Comparison of ENCODE assay signal across 9 mouse cellular contexts in genomic region chr2:32720681-32721229, GRCm38 (mm10). TPM values are rescaled to one million over a fixed set of nuclear protein-coding genes. Genes with fewer than 3 reads are reported as not detected.
DNase-seq lines count a peak whose midpoint lies in the region; ATAC-seq and TF ChIP-seq lines count a peak whose summit lies in the region.
"Had no signal": no experiment of that assay in that cellular context is flagged by ENCODE, and none has a peak within 500 bp of the region (broad histone marks: within the 10 kb centered on the region; RNA-seq: fewer than 3 reads in every experiment).

Gene Sh2d3c (plus strand): TSS chr2:32721055.

- WGBS in macrophage (ENCODE audit: missing documents): 4% methylated on average over 8 of the region's 8 CpGs
- 16% methylated on average over 8 of the region's 8 CpGs for WGBS in stomach, embryonic 15.5 days

- no peaks in the 10 kb centered on the region for H3K4me1 ChIP-seq in cortical plate, adult 2 months (ENCODE audit: control insufficient read depth, insufficient read depth, low read length)
- peaks cover 15% of the 10 kb centered on the region for H3K4me1 ChIP-seq in stomach, embryonic 15.5 days

- TF ChIP-seq CTCF in cortical plate, adult 2 months (IDR thresholded peaks at IDR 0.05; ENCODE audit: extremely low read depth, insufficient read depth, low read length): no peak

- H3K4me3 ChIP-seq in cortical plate, adult 2 months (ENCODE audit: insufficient read depth, low read length): no peak within 1 kb of the TSS
- peak within 1 kb of the TSS; percentile 51 for H3K4me3 ChIP-seq in macrophage (ENCODE audit: inconsistent target)
- H3K4me3 ChIP-seq in stomach, embryonic 15.5 days (replicated peaks): peak within 1 kb of the TSS; percentile 33

- peaks cover 53% of the 10 kb centered on the region for H3K79me2 ChIP-seq in macrophage (ENCODE audit: inconsistent target)

- no peak within 1 kb of the TSS for H3K9ac ChIP-seq in stomach, embryonic 15.5 days

- peak within 1 kb of the TSS; percentile 44 for H3K4me2 ChIP-seq in stomach, embryonic 15.5 days

- TF ChIP-seq POLR2A in cortical plate, adult 2 months (IDR thresholded peaks at IDR 0.05; ENCODE audit: extremely low read depth, insufficient read depth, low read length): no peak

- no peak for DNase-seq in gastrocnemius, postnatal 4 days (ENCODE audit: low spot score in 2 of 2)
- DNase-seq in gastrocnemius, adult 18-20 months (ENCODE audit: low spot score): no peak
- DNase-seq in heart, postnatal 14 days: peak in 1 of 2 experiments; percentile 55
- no peak for DNase-seq in layer of hippocampus, postnatal 25 days (ENCODE audit: extremely low spot score in 1 of 2, low spot score in 1 of 2)
- no peak for DNase-seq in urinary bladder, postnatal 14 days (ENCODE audit: low spot score)

- peaks cover 9% of the 10 kb centered on the region; the same call in 1 of the 2 replicates for H3K36me3 ChIP-seq in macrophage (ENCODE audit: inconsistent target)
- no peaks in the 10 kb centered on the region for H3K36me3 ChIP-seq in stomach, embryonic 15.5 days

- peak; percentile 27; the same call in 1 of the 2 replicates for ATAC-seq in stomach, embryonic 15.5 days (ENCODE audit: insufficient read depth, low FRiP score, low read depth)

- H3K27ac ChIP-seq in cortical plate, adult 2 months (ENCODE audit: insufficient read depth, low read length): no peak within 1 kb of the TSS
- peak within 1 kb of the TSS; percentile 70 for H3K27ac ChIP-seq in macrophage
- peak within 1 kb of the TSS; percentile 41 for H3K27ac ChIP-seq in stomach, embryonic 15.5 days

- no peaks in the 10 kb centered on the region for H3K27me3 ChIP-seq in stomach, embryonic 15.5 days (replicated peaks)
- H3K27me3 ChIP-seq: Patski had no signal

- no peaks in the 10 kb centered on the region for H3K9me3 ChIP-seq in stomach, embryonic 15.5 days

- intact Hi-C loops in heart, postnatal 14 days (cut with DNase I): no loop called here

RNA-seq across cellular contexts. Expression of gene Sh2d3c, which starts in this region (rescaled TPM):
- total RNA-seq in gastrocnemius, postnatal 4 days (2021): 10 to 100 TPM; 18.4 TPM
- 1 to 10 TPM; 5.7 to 7.3 TPM for total RNA-seq in gastrocnemius, adult 18-20 months (2021)
- polyA plus RNA-seq in cortical plate, adult 2 months (2012; rRNA removed): 29.7 and 31.5 TPM in 2 replicates
- 10 to 100 TPM; 37.4 to 39.4 TPM for total RNA-seq in heart, postnatal 14 days (2021)
- total RNA-seq in layer of hippocampus, postnatal 25 days (2021): 10 to 100 TPM; 22.8 to 23.9 TPM
- total RNA-seq in macrophage (2018; cell fraction: chromatin; rRNA removed): 100 to 1,000 TPM in 4 of 26 experiments, 10 to 100 TPM in 22; 12.3 to 119 (median 36.5) TPM
- total RNA-seq in macrophage (2018; cell fraction: cytosol; rRNA removed): 10 to 100 TPM in 9 of 26 experiments, 1 to 10 TPM in 17; 1.3 to 21.4 (median 5.9) TPM
- 10 to 100 TPM in 23 of 26 experiments, 1 to 10 TPM in 3; 4.8 to 46.5 (median 17.6) TPM for total RNA-seq in macrophage (2018; cell fraction: nucleus; rRNA removed)
- 9.3 to 12.5 TPM (median 9.9 TPM) in 3 replicates for polyA plus RNA-seq in macrophage (2018)
- polyA plus RNA-seq in stomach, embryonic 15.5 days (2015; fragmentation: Nextera tagmentation; extraction: Ambion mirVana): 26.2 and 28.6 TPM in 2 replicates
